Mouse (Mus musculus) bone marrow, adult 2 months (tissue): ENCODE measurements around the gene S100b.

Experiments used
- CTCF ChIP-seq: fragments of 200-500 bp; IDR thresholded peaks from 2 replicates; pipeline ENCODE4 v1.5.1; 2011; ENCODE audit warnings: low read length, control low read depth; ENCODE audit not compliant: control insufficient read depth, insufficient read depth
- POLR2A ChIP-seq: fragments of 200-500 bp; IDR thresholded peaks from 2 replicates; pipeline ENCODE4 v1.6.1; 2011; ENCODE audit warnings: low read depth, mild to moderate bottlenecking, control low read depth, low read length, borderline replicate concordance; ENCODE audit not compliant: control insufficient read depth

GRCm38 (mm10) chr10:76217056-76217455 lies 36.6 kb upstream of the S100b start:
- TF ChIP-seq CTCF: no peak
- TF ChIP-seq POLR2A: no peak
